Mouse (Mus musculus) T-helper 1 cell (primary cell): ENCODE data around the gene Myh15.
"Not testable (repeated sequence)": the region's sequence is repeated elsewhere in the genome, so short reads cannot be mapped to it uniquely, and the experiment has no call there.

Experiments
- in situ Hi-C: fragments of 300-600 bp; cut with MboI, MseI; formaldehyde crosslinking; loops from one replicate; pipeline ENCODE4 v1.15.1; 2025; ENCODE audit warnings: high pct_unique_total_duplicates

Myh15 gene

GRCm38 (mm10) chr16:49057186-49057585, at the start of gene Myh15:
Myh15 (plus strand) TSS chr16:49057486.
- in situ Hi-C loops, result no loop called here

GRCm38 (mm10) chr16:49016620-49017332, 40.5 kb upstream of the Myh15 start:
- in situ Hi-C loops, result no loop called here

- in situ Hi-C loops, result no loop called here
These were observed 21.4 kb upstream of the Myh15 start for GRCm38 (mm10) chr16:49035852-49036251.

- in situ Hi-C loops, result no loop called here
These were observed 19.5 kb upstream of the Myh15 start for GRCm38 (mm10) chr16:49037771-49038170.

GRCm38 (mm10) chr16:49040554-49041221, 16.6 kb upstream of the Myh15 start:
- in situ Hi-C loops, result no loop called here

GRCm38 (mm10) chr16:49049214-49049613, 8.1 kb upstream of the Myh15 start:
- in situ Hi-C loops, result no loop called here

GRCm38 (mm10) chr16:49069256-49069963, 12.1 kb downstream of the Myh15 start:
- in situ Hi-C loops, result loop anchor here (5.0 kb wide), 1 partner anchor 62 kb away; no protein-coding TSS in a partner anchor

- in situ Hi-C loops, result no loop called here
These were observed 14.0 kb downstream of the Myh15 start for GRCm38 (mm10) chr16:49071316-49071715.

- in situ Hi-C loops, result no loop called here
These were observed 70.7 kb downstream of the Myh15 start for GRCm38 (mm10) chr16:49128015-49128414.

GRCm38 (mm10) chr16:49156193-49156592, 98.9 kb downstream of the Myh15 start:
- in situ Hi-C loops, result no loop called here

GRCm38 (mm10) chr16:49164349-49165137, 107.3 kb downstream of the Myh15 start:
- in situ Hi-C loops, result no loop called here

GRCm38 (mm10) chr16:49165728-49166127, 108.4 kb downstream of the Myh15 start:
- in situ Hi-C loops, result no loop called here

- in situ Hi-C loops, result no loop called here
These were observed 110.0 kb downstream of the Myh15 start for GRCm38 (mm10) chr16:49167325-49167724.

- in situ Hi-C loops, result no loop called here
These were observed 117.8 kb downstream of the Myh15 start for GRCm38 (mm10) chr16:49175077-49175476.

- in situ Hi-C loops, result no loop called here
These were observed 118.6 kb downstream of the Myh15 start for GRCm38 (mm10) chr16:49175729-49176395.

- in situ Hi-C loops, result no loop called here
These were observed 136.2 kb downstream of the Myh15 start for GRCm38 (mm10) chr16:49193521-49193920.

- in situ Hi-C loops, result no loop called here
These were observed 136.7 kb downstream of the Myh15 start for GRCm38 (mm10) chr16:49193986-49194385.

- in situ Hi-C loops, result no loop called here
These were observed 139.0 kb downstream of the Myh15 start for GRCm38 (mm10) chr16:49196290-49196689.

- in situ Hi-C loops, result no loop called here
These were observed 140.7 kb downstream of the Myh15 start for GRCm38 (mm10) chr16:49197951-49198350.

- in situ Hi-C loops, result no loop called here
These were observed 166.4 kb downstream of the Myh15 start for GRCm38 (mm10) chr16:49223733-49224132.

GRCm38 (mm10) chr16:49243517-49243916, 186.2 kb downstream of the Myh15 start:
- in situ Hi-C loops, result not testable (repeated sequence)
